Mouse (Mus musculus) hindbrain, embryonic 11.5 days (tissue): ENCODE results near the gene Nrxn2. TPM values are rescaled to one million over a fixed set of nuclear protein-coding genes. Genes with fewer than 3 reads are reported as not detected.

Experiments used
- ATAC-seq: fragments of 200-750 bp; cut with Nextera tagmentation; 2 replicates; pipeline ENCODE4 v1.8.0; 2017; ENCODE audit warnings: mild to moderate bottlenecking, moderate TSS enrichment, moderate library complexity; ENCODE audit not compliant: low FRiP score
- DNase-seq: peaks from one replicate; pipeline ENCODE4 v3.0.0-alpha.2; 2015; ENCODE audit warnings: low spot score
- H3K27ac ChIP-seq: fragments of 300-500 bp; sonication (generic); 2 replicates; pipeline ENCODE4 v1.5.1; 2014; ENCODE audit warnings: mild to moderate bottlenecking, low read depth, low read length
- H3K27me3 ChIP-seq: fragments of 300-500 bp; sonication (generic); 2 replicates; pipeline ENCODE4 v1.6.1; 2014; ENCODE audit warnings: mild to moderate bottlenecking, low read length, moderate library complexity, mixed read lengths; ENCODE audit not compliant: control insufficient read depth, insufficient read depth
- H3K36me3 ChIP-seq: fragments of 300-500 bp; sonication (generic); 2 replicates; pipeline ENCODE4 v1.6.1; 2014; ENCODE audit warnings: mild to moderate bottlenecking, low read length, moderate library complexity, mixed read lengths; ENCODE audit not compliant: control insufficient read depth, insufficient read depth
- H3K4me1 ChIP-seq: fragments of 300-500 bp; sonication (generic); replicated peaks from 2 replicates; pipeline ENCODE4 v1.6.1; 2014; ENCODE audit warnings: low read length, mixed read lengths; ENCODE audit not compliant: control insufficient read depth, insufficient read depth
- H3K4me2 ChIP-seq: fragments of 300-500 bp; sonication (generic); replicated peaks from 2 replicates; pipeline ENCODE4 v1.6.1; 2014; ENCODE audit warnings: mild to moderate bottlenecking, low read depth, low read length
- H3K4me3 ChIP-seq: fragments of 300-500 bp; sonication (generic); 2 replicates; pipeline ENCODE4 v1.5.1; 2014; ENCODE audit warnings: low read depth, low read length
- H3K9ac ChIP-seq: fragments of 300-500 bp; sonication (generic); 2 replicates; pipeline ENCODE4 v1.6.1; 2014; ENCODE audit warnings: low read depth, low read length
- H3K9me3 ChIP-seq: fragments of 300-500 bp; sonication (generic); 2 replicates; pipeline ENCODE4 v1.6.1; 2016; ENCODE audit warnings: low read length; ENCODE audit not compliant: control insufficient read depth
- WGBS: fragments of 180-500 bp; shearing (Covaris S2); extraction: QIAGEN DNeasy Blood & Tissue Kit; methylation state at CpG from one replicate; pipeline ENCODE4 v1.1.7; 2014; 5-methylcytosine and 5-hydroxymethylcytosine counted together
- polyA plus RNA-seq: library from polyadenylated mRNA; unstranded; fragments of >200 nt; fragmentation: Nextera tagmentation; extraction: Ambion mirVana; gene quantifications from 2 replicates; pipeline ENCODE4 v1.2.1, GENCODE M21; 2014

The Nrxn2 gene
- polyA plus RNA-seq, 1 experiment from 2014 or later = 14.3 TPM

- ATAC-seq (peak; percentile 55), DNase-seq (peak; percentile 77)
- Histone ChIP-seq H3K9me3 (no peaks in the 10 kb centered on the region), H3K4me2 (peak overlapping the region; percentile 100), H3K36me3 (no peaks in the 10 kb centered on the region), H3K27me3 (peaks cover 25% of the 10 kb centered on the region), H3K4me3 (peak overlapping the region; percentile 61), H3K27ac (no peak overlapping the region), H3K4me1 (peaks cover 20% of the 10 kb centered on the region), H3K9ac (peak overlapping the region; percentile 35)
- WGBS = under 1% methylated on average over 39 of the region's 39 CpGs
These were observed 19.9 kb upstream of the Nrxn2 start for GRCm38 (mm10) chr19:6398447-6399284.

- peak; percentile 25; the same call in 1 of the 2 replicates for ATAC-seq
- no peaks in the 10 kb centered on the region for H3K9me3 ChIP-seq
- WGBS = under 1% methylated on average over 47 of the region's 87 CpGs
- no peaks in the 10 kb centered on the region for H3K36me3 ChIP-seq
- peak within 1 kb of the TSS; percentile 35 for H3K9ac ChIP-seq
- H3K4me2 ChIP-seq = peak within 1 kb of the TSS; percentile 100
- peak; percentile 55 for DNase-seq
- H3K27me3 ChIP-seq = peaks cover 25% of the 10 kb centered on the region
- H3K27ac ChIP-seq = no peak within 1 kb of the TSS
- H3K4me1 ChIP-seq = peaks cover 21% of the 10 kb centered on the region
- H3K4me3 ChIP-seq = peak within 1 kb of the TSS; percentile 61
These were observed 19.0 kb upstream of the Nrxn2 start, which contains the start of gene Rasgrp2 for GRCm38 (mm10) chr19:6399285-6400095. TSS of gene Rasgrp2 (plus strand) at chr19:6399340.

GRCm38 (mm10) chr19:6400096-6401086, 18.1 kb upstream of the Nrxn2 start:
- peak; percentile 47 for DNase-seq
- ATAC-seq = no peak
- Histone ChIP-seq H3K4me1 (peaks cover 21% of the 10 kb centered on the region), H3K36me3 (no peaks in the 10 kb centered on the region), H3K9me3 (no peaks in the 10 kb centered on the region), H3K27me3 (peaks cover 25% of the 10 kb centered on the region), H3K4me3 (peak overlapping the region; percentile 61), H3K4me2 (peak overlapping the region; percentile 100), H3K9ac (peak overlapping the region; percentile 35), H3K27ac (no peak overlapping the region)
- 3% methylated on average over 29 of the region's 29 CpGs for WGBS

GRCm38 (mm10) chr19:6401131-6401815, 17.3 kb upstream of the Nrxn2 start:
- Histone ChIP-seq H3K27me3 (peaks cover 25% of the 10 kb centered on the region), H3K27ac (no peak overlapping the region), H3K36me3 (no peaks in the 10 kb centered on the region), H3K9ac (no peak overlapping the region), H3K4me1 (peaks cover 21% of the 10 kb centered on the region), H3K4me3 (peak overlapping the region; percentile 22), H3K4me2 (peak overlapping the region; percentile 47), H3K9me3 (no peaks in the 10 kb centered on the region)
- DNase-seq (peak; percentile 83), ATAC-seq (peak; percentile 26; the same call in 1 of the 2 replicates)
- WGBS = under 1% methylated on average over 29 of the region's 32 CpGs

GRCm38 (mm10) chr19:6401951-6402350, 16.6 kb upstream of the Nrxn2 start:
- H3K36me3 ChIP-seq = no peaks in the 10 kb centered on the region
- H3K4me1 ChIP-seq = peaks cover 21% of the 10 kb centered on the region
- no peak for DNase-seq
- H3K27ac ChIP-seq = no peak overlapping the region
- 10% methylated on average over 9 of the region's 9 CpGs for WGBS
- peaks cover 25% of the 10 kb centered on the region for H3K27me3 ChIP-seq
- no peak for ATAC-seq
- no peak overlapping the region for H3K9ac ChIP-seq
- H3K4me2 ChIP-seq = no peak overlapping the region; the same call in 1 of the 2 replicates
- no peak overlapping the region for H3K4me3 ChIP-seq
- H3K9me3 ChIP-seq = no peaks in the 10 kb centered on the region

- no peak for ATAC-seq
- DNase-seq = no peak
- peaks cover 25% of the 10 kb centered on the region for H3K27me3 ChIP-seq
- no peak overlapping the region for H3K27ac ChIP-seq
- 83% methylated on average over 10 of the region's 10 CpGs for WGBS
- no peak overlapping the region for H3K9ac ChIP-seq
- H3K9me3 ChIP-seq = no peaks in the 10 kb centered on the region
- peaks cover 19% of the 10 kb centered on the region for H3K4me1 ChIP-seq
- no peak overlapping the region for H3K4me3 ChIP-seq
- no peaks in the 10 kb centered on the region for H3K36me3 ChIP-seq
- H3K4me2 ChIP-seq = no peak overlapping the region
These were observed 14.7 kb upstream of the Nrxn2 start for GRCm38 (mm10) chr19:6403869-6404268.

GRCm38 (mm10) chr19:6405433-6405832, 13.1 kb upstream of the Nrxn2 start:
- Histone ChIP-seq H3K9me3 (no peaks in the 10 kb centered on the region), H3K4me3 (no peak overlapping the region), H3K4me2 (no peak overlapping the region), H3K4me1 (peaks cover 16% of the 10 kb centered on the region), H3K36me3 (no peaks in the 10 kb centered on the region), H3K27ac (no peak overlapping the region), H3K9ac (no peak overlapping the region), H3K27me3 (peaks cover 15% of the 10 kb centered on the region)
- DNase-seq = no peak
- WGBS = 67% methylated on average over 10 of the region's 10 CpGs
- ATAC-seq = no peak
